12 mouse cellular contexts compared by ENCODE assay signal in the genomic region with DNA sequence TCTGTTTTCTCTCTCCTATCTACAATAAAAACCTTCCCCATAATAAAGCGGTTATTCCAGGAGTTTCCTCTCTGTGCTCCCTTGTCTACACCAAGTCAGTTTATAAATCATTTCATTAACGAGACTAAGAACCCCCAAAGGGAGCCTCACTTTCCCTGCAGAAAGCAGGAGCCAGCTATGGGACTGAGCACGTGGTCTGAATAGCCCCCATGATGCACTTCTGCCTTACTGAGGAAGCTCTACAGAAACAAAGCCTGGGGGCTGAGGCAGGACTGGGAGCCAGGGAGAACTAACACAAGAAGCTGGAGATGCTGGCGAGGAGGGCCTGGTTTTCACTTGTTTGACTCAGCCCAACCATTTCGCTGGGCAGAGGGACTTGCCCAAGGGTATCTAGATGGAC. TPM values are rescaled to one million over a fixed set of nuclear protein-coding genes. Genes with fewer than 3 reads are reported as not detected.
DNase-seq lines count a peak whose midpoint lies in the region; ATAC-seq and TF ChIP-seq lines count a peak whose summit lies in the region.
"Had no signal": no experiment of that assay in that cellular context is flagged by ENCODE, and none has a peak within 500 bp of the region (broad histone marks: within the 10 kb centered on the region; RNA-seq: fewer than 3 reads in every experiment).

No protein-coding gene starts in this region.

- no peak for TF ChIP-seq CTCF in intestine, postnatal 0 days (IDR thresholded peaks at IDR 0.05; ENCODE audit: low read depth)

- no peak for DNase-seq in intestine, embryonic 14.5 days (ENCODE audit: low spot score)
- DNase-seq in midbrain, embryonic 14.5 days, result peak; percentile 15
- no peak for DNase-seq in midbrain, embryonic 11.5 days (ENCODE audit: low spot score, missing footprints)
- DNase-seq in mesoderm, embryonic 11.5 days (ENCODE audit: low read depth, low spot score), result peak; percentile 35
- DNase-seq in ovary, postnatal 36 days (ENCODE audit: low spot score), result no peak
- DNase-seq: adrenal gland, postnatal 14 days; gastrocnemius, postnatal 36 days; lung, postnatal 36 days had no signal

- peak overlapping the region; percentile 24; the same call in 1 of the 2 replicates for H3K27ac ChIP-seq in intestine, embryonic 14.5 days (ENCODE audit: low read depth)
- H3K27ac ChIP-seq in intestine, postnatal 0 days (ENCODE audit: low read depth, low read length), result no peak overlapping the region
- H3K27ac ChIP-seq in midbrain, embryonic 14.5 days (replicated peaks; ENCODE audit: low read depth, low read length), result no peak overlapping the region
- H3K27ac ChIP-seq in midbrain, embryonic 11.5 days (ENCODE audit: low read depth, low read length), result no peak overlapping the region
- H3K27ac ChIP-seq in intestine, embryonic 15.5 days, result 0 out of 2 replicates have a peak overlapping the region, but pooled peaks have one; percentile 22
- H3K27ac ChIP-seq: kidney, postnatal 0 days had no signal

- H3K4me3 ChIP-seq in intestine, embryonic 14.5 days (ENCODE audit: low read depth, low read length), result no peak overlapping the region
- no peak overlapping the region for H3K4me3 ChIP-seq in intestine, postnatal 0 days (ENCODE audit: low read depth, low read length)
- H3K4me3 ChIP-seq in midbrain, embryonic 14.5 days (replicated peaks; ENCODE audit: low read depth, low read length), result no peak overlapping the region
- no peak overlapping the region for H3K4me3 ChIP-seq in midbrain, embryonic 11.5 days (ENCODE audit: low read depth, low read length)
- H3K4me3 ChIP-seq in intestine, embryonic 15.5 days (replicated peaks), result no peak overlapping the region
- H3K4me3 ChIP-seq: heart, embryonic 12.5 days had no signal

- ATAC-seq in intestine, embryonic 14.5 days (replicated peaks; ENCODE audit: low FRiP score, low TSS enrichment, low read depth), result no peak
- no peak for ATAC-seq in intestine, postnatal 0 days
- ATAC-seq in midbrain, embryonic 14.5 days (ENCODE audit: low FRiP score, low TSS enrichment), result no peak
- no peak for ATAC-seq in midbrain, embryonic 11.5 days (ENCODE audit: low FRiP score)
- no peak for ATAC-seq in intestine, embryonic 15.5 days

- H3K9me3 ChIP-seq in intestine, embryonic 14.5 days (ENCODE audit: control insufficient read depth, low read length), result no peaks in the 10 kb centered on the region
- H3K9me3 ChIP-seq in intestine, postnatal 0 days (ENCODE audit: control insufficient read depth), result no peaks in the 10 kb centered on the region
- no peaks in the 10 kb centered on the region for H3K9me3 ChIP-seq in midbrain, embryonic 14.5 days (ENCODE audit: control insufficient read depth, low read length)
- no peaks in the 10 kb centered on the region for H3K9me3 ChIP-seq in midbrain, embryonic 11.5 days (ENCODE audit: control insufficient read depth, low read length)
- H3K9me3 ChIP-seq in intestine, embryonic 15.5 days, result no peaks in the 10 kb centered on the region
- H3K9me3 ChIP-seq: heart, embryonic 12.5 days had no signal

- no peak overlapping the region for H3K9ac ChIP-seq in intestine, embryonic 14.5 days (ENCODE audit: low read length)
- H3K9ac ChIP-seq in intestine, postnatal 0 days (ENCODE audit: low read depth, low read length), result no peak overlapping the region
- no peak overlapping the region for H3K9ac ChIP-seq in midbrain, embryonic 14.5 days (replicated peaks; ENCODE audit: low read length)
- no peak overlapping the region for H3K9ac ChIP-seq in midbrain, embryonic 11.5 days (ENCODE audit: low read length)
- H3K9ac ChIP-seq in intestine, embryonic 15.5 days, result no peak overlapping the region
- H3K9ac ChIP-seq: heart, embryonic 12.5 days had no signal

- 0 out of 2 replicates have a peak, but pooled peaks cover 4% of the 10 kb centered on the region for H3K4me1 ChIP-seq in intestine, embryonic 14.5 days (replicated peaks; ENCODE audit: control insufficient read depth, insufficient read depth, low read length)
- H3K4me1 ChIP-seq in intestine, postnatal 0 days (replicated peaks; ENCODE audit: control insufficient read depth, insufficient read depth, low read length), result 0 out of 2 replicates have a peak, but pooled peaks cover 6% of the 10 kb centered on the region
- peaks cover 6% of the 10 kb centered on the region; the same call in 1 of the 2 replicates for H3K4me1 ChIP-seq in midbrain, embryonic 14.5 days (ENCODE audit: control insufficient read depth, insufficient read depth, low read length)
- H3K4me1 ChIP-seq in midbrain, embryonic 11.5 days (ENCODE audit: control insufficient read depth, insufficient read depth, low read length), result peaks cover 16% of the 10 kb centered on the region
- peaks cover 15% of the 10 kb centered on the region for H3K4me1 ChIP-seq in intestine, embryonic 15.5 days (replicated peaks)

- H3K27me3 ChIP-seq in intestine, embryonic 14.5 days (replicated peaks; ENCODE audit: control insufficient read depth, insufficient read depth, low read length), result no peaks in the 10 kb centered on the region
- no peaks in the 10 kb centered on the region for H3K27me3 ChIP-seq in intestine, postnatal 0 days (replicated peaks; ENCODE audit: control insufficient read depth, insufficient read depth, low read length)
- no peaks in the 10 kb centered on the region for H3K27me3 ChIP-seq in midbrain, embryonic 14.5 days (ENCODE audit: control insufficient read depth, insufficient read depth, low read length)
- peaks cover 13% of the 10 kb centered on the region for H3K27me3 ChIP-seq in midbrain, embryonic 11.5 days (ENCODE audit: control insufficient read depth, insufficient read depth, low read length)
- H3K27me3 ChIP-seq in intestine, embryonic 15.5 days (replicated peaks), result no peaks in the 10 kb centered on the region
- H3K27me3 ChIP-seq: heart, embryonic 12.5 days had no signal

- H3K36me3 ChIP-seq in intestine, embryonic 14.5 days (ENCODE audit: control insufficient read depth, insufficient read depth, low read length), result peaks cover 61% of the 10 kb centered on the region
- peaks cover 52% of the 10 kb centered on the region for H3K36me3 ChIP-seq in intestine, postnatal 0 days (ENCODE audit: control insufficient read depth, insufficient read depth)
- H3K36me3 ChIP-seq in midbrain, embryonic 14.5 days (ENCODE audit: control insufficient read depth, insufficient read depth, low read length), result peaks cover 29% of the 10 kb centered on the region
- H3K36me3 ChIP-seq in midbrain, embryonic 11.5 days (ENCODE audit: control insufficient read depth, insufficient read depth, low read length), result no peaks in the 10 kb centered on the region
- peaks cover 2% of the 10 kb centered on the region; the same call in 1 of the 2 replicates for H3K36me3 ChIP-seq in intestine, embryonic 15.5 days

- H3K4me2 ChIP-seq in intestine, embryonic 14.5 days (ENCODE audit: low read length), result no peak overlapping the region
- no peak overlapping the region for H3K4me2 ChIP-seq in intestine, postnatal 0 days (replicated peaks; ENCODE audit: low read depth)
- no peak overlapping the region for H3K4me2 ChIP-seq in midbrain, embryonic 14.5 days (ENCODE audit: low read length)
- H3K4me2 ChIP-seq in midbrain, embryonic 11.5 days, result no peak overlapping the region
- H3K4me2 ChIP-seq in intestine, embryonic 15.5 days (replicated peaks), result no peak overlapping the region
- H3K4me2 ChIP-seq: heart, embryonic 12.5 days had no signal

- WGBS in intestine, embryonic 14.5 days, result 59% methylated on average over 5 of the region's 5 CpGs
- WGBS in intestine, postnatal 0 days, result 43% methylated on average over 5 of the region's 5 CpGs
- WGBS in midbrain, embryonic 14.5 days, result 47% methylated on average over 5 of the region's 5 CpGs
- WGBS in midbrain, embryonic 11.5 days, result 56% methylated on average over 5 of the region's 5 CpGs
- WGBS in intestine, embryonic 15.5 days, result 48% methylated on average over 5 of the region's 5 CpGs

RNA-seq across cellular contexts. Expression of a gene that starts 13.9 kb away (rescaled TPM):
- 49.5 and 51.0 TPM in 2 replicates for polyA plus RNA-seq in intestine, embryonic 14.5 days (2014; fragmentation: Nextera tagmentation; extraction: Ambion mirVana)
- polyA plus RNA-seq in intestine, postnatal 0 days (2015; fragmentation: Nextera tagmentation; extraction: Ambion mirVana), result 32.6 and 34.7 TPM in 2 replicates
- polyA plus RNA-seq in midbrain, embryonic 14.5 days (2014; fragmentation: Nextera tagmentation; extraction: Ambion mirVana), result 20.1 and 20.2 TPM in 2 replicates
- polyA plus RNA-seq in midbrain, embryonic 11.5 days (2014; fragmentation: Nextera tagmentation; extraction: Ambion mirVana), result 19.1 and 21.0 TPM in 2 replicates
- 43.0 and 51.0 TPM in 2 replicates for polyA plus RNA-seq in intestine, embryonic 15.5 days (2015; fragmentation: Nextera tagmentation; extraction: Ambion mirVana)

RNA-seq across cellular contexts. Expression of a gene that starts 18.6 kb away (rescaled TPM):
- 0.15 TPM in 1 of 2 replicates, not detected in the other for polyA plus RNA-seq in intestine, embryonic 14.5 days (2014; fragmentation: Nextera tagmentation; extraction: Ambion mirVana)
- not detected in 2 replicates for polyA plus RNA-seq in intestine, postnatal 0 days (2015; fragmentation: Nextera tagmentation; extraction: Ambion mirVana)
- polyA plus RNA-seq in midbrain, embryonic 14.5 days (2014; fragmentation: Nextera tagmentation; extraction: Ambion mirVana), result 0.31 TPM in 1 of 2 replicates, not detected in the other
- polyA plus RNA-seq in midbrain, embryonic 11.5 days (2014; fragmentation: Nextera tagmentation; extraction: Ambion mirVana), result 0.16 TPM in 1 of 2 replicates, not detected in the other
- 0.20 and 0.24 TPM in 2 replicates for polyA plus RNA-seq in intestine, embryonic 15.5 days (2015; fragmentation: Nextera tagmentation; extraction: Ambion mirVana)

RNA-seq across cellular contexts. Expression of a gene that starts 37.4 kb away (rescaled TPM):
- 178 and 179 TPM in 2 replicates for polyA plus RNA-seq in intestine, embryonic 14.5 days (2014; fragmentation: Nextera tagmentation; extraction: Ambion mirVana)
- polyA plus RNA-seq in intestine, postnatal 0 days (2015; fragmentation: Nextera tagmentation; extraction: Ambion mirVana), result 111 and 113 TPM in 2 replicates
- 10.8 and 20.2 TPM in 2 replicates for polyA plus RNA-seq in midbrain, embryonic 14.5 days (2014; fragmentation: Nextera tagmentation; extraction: Ambion mirVana)
- 32.2 and 34.3 TPM in 2 replicates for polyA plus RNA-seq in midbrain, embryonic 11.5 days (2014; fragmentation: Nextera tagmentation; extraction: Ambion mirVana)
- 160 and 163 TPM in 2 replicates for polyA plus RNA-seq in intestine, embryonic 15.5 days (2015; fragmentation: Nextera tagmentation; extraction: Ambion mirVana)

RNA-seq across cellular contexts. Expression of a gene that starts 46.2 kb away (rescaled TPM):
- polyA plus RNA-seq in intestine, embryonic 14.5 days (2014; fragmentation: Nextera tagmentation; extraction: Ambion mirVana), result 6.5 and 7.6 TPM in 2 replicates
- polyA plus RNA-seq in intestine, postnatal 0 days (2015; fragmentation: Nextera tagmentation; extraction: Ambion mirVana), result 3.6 and 4.2 TPM in 2 replicates
- 9.1 and 11.5 TPM in 2 replicates for polyA plus RNA-seq in midbrain, embryonic 14.5 days (2014; fragmentation: Nextera tagmentation; extraction: Ambion mirVana)
- 13.7 and 14.2 TPM in 2 replicates for polyA plus RNA-seq in midbrain, embryonic 11.5 days (2014; fragmentation: Nextera tagmentation; extraction: Ambion mirVana)
- polyA plus RNA-seq in intestine, embryonic 15.5 days (2015; fragmentation: Nextera tagmentation; extraction: Ambion mirVana), result 5.7 and 6.1 TPM in 2 replicates

RNA-seq across cellular contexts. Expression of a gene that starts 46.9 kb away (rescaled TPM):
- 13.4 and 13.8 TPM in 2 replicates for polyA plus RNA-seq in intestine, embryonic 14.5 days (2014; fragmentation: Nextera tagmentation; extraction: Ambion mirVana)
- polyA plus RNA-seq in intestine, postnatal 0 days (2015; fragmentation: Nextera tagmentation; extraction: Ambion mirVana), result 12.1 and 14.0 TPM in 2 replicates
- 8.3 and 10.2 TPM in 2 replicates for polyA plus RNA-seq in midbrain, embryonic 14.5 days (2014; fragmentation: Nextera tagmentation; extraction: Ambion mirVana)
- 5.8 and 7.1 TPM in 2 replicates for polyA plus RNA-seq in midbrain, embryonic 11.5 days (2014; fragmentation: Nextera tagmentation; extraction: Ambion mirVana)
- 17.4 and 17.6 TPM in 2 replicates for polyA plus RNA-seq in intestine, embryonic 15.5 days (2015; fragmentation: Nextera tagmentation; extraction: Ambion mirVana)

Comparison
In these comparisons a context has a peak if more than half of its experiments do, and no peak if none do; other contexts are left out.
1. DNase-seq: peak in midbrain, embryonic 14.5 days (single experiment) and mesoderm, embryonic 11.5 days (single experiment); none in intestine, embryonic 14.5 days (single experiment), midbrain, embryonic 11.5 days (single experiment) and ovary, postnatal 36 days (single experiment).
2. H3K27ac ChIP-seq: peak in intestine, embryonic 14.5 days (single experiment) and intestine, embryonic 15.5 days (single experiment); none in intestine, postnatal 0 days (single experiment), midbrain, embryonic 14.5 days (single experiment) and midbrain, embryonic 11.5 days (single experiment).